Mouse (Mus musculus) small intestine, adult 2 months (tissue): ENCODE measurements around the gene Platr17.

Experiments used
- CTCF ChIP-seq: fragments of 200-500 bp; IDR thresholded peaks from 2 replicates; pipeline ENCODE4 v1.5.1; 2012; ENCODE audit warnings: low read depth, mild to moderate bottlenecking, control low read depth, inconsistent platforms, low read length, moderate library complexity, mixed read lengths; ENCODE audit not compliant: insufficient replicate concordance, insufficient read length; ENCODE audit errors: extremely low read depth
- POLR2A ChIP-seq: fragments of 200-500 bp; IDR thresholded peaks from 2 replicates; pipeline ENCODE4 v1.6.1; 2012; ENCODE audit warnings: low read depth, mild to moderate bottlenecking, control low read depth, inconsistent platforms, low read length, moderate library complexity

DNA sequence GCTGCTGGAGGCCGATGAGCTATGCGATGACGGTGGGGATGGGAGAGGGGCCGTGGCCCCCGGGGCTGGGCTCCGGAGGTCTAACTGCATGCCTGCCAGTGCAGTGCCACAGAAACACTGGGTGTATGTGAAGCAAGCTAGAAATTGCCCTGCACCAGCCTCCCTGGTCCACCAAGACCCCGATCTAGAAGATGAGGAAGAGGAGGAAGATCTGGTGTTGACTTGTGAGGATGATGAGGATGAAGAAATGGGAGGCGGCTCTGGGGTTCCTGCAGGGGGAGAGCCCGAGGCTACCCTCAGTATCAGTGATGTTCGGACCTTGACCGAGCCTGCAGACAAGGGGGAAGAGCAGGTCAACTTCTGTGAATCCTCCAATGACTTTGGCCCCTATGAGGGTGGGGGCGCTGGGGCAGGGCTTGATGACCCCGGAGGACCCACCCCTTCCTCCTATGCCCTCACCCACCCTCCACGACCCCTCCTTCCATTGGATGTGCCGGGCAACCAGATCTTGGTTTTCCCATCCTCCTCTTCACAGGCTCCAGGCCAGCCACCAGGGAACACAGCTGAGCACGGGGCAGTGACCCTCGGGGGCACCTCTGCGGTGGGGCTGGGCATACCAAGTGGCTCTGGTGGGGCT is 12.8 kb downstream of the Platr17 start:
- TF ChIP-seq CTCF (no peak), POLR2A (no peak)
